Mouse (Mus musculus) MEL (cell line): ENCODE results near the gene Eif2d.

Source experiments
- CTCF ChIP-seq, 3 experiments: IDR thresholded peaks in 2 of 3; conservative IDR thresholded peaks in 1 of 3; 2 replicates each; pipeline ENCODE4 v1.5.1; 2011 to 2012; ENCODE audit warnings: low read length in 3 of 3, low read depth in 2 of 3, mild to moderate bottlenecking in 2 of 3, improper control_type of control experiment in 1 of 3, inconsistent platforms in 1 of 3, mixed read lengths in 1 of 3, moderate library complexity in 1 of 3; ENCODE audit not compliant: control insufficient read depth in 1 of 3, insufficient read depth in 1 of 3, poor library complexity in 1 of 3, severe bottlenecking in 1 of 3
- HCFC1 ChIP-seq: IDR thresholded peaks from 2 replicates; pipeline ENCODE4 v1.6.1; 2012; ENCODE audit warnings: low read depth, mild to moderate bottlenecking, inconsistent platforms, low read length, improper control_type of control experiment, moderate library complexity
- MXI1 ChIP-seq: IDR thresholded peaks from 2 replicates; pipeline ENCODE4 v1.6.1; 2011; ENCODE audit warnings: mild to moderate bottlenecking, low read depth, low read length, improper control_type of control experiment
- POLR2A ChIP-seq, 2 experiments: IDR thresholded peaks; 2 replicates each; pipeline ENCODE4 v1.6.1; 2011 to 2012; ENCODE audit warnings: low read length in 2 of 2, mild to moderate bottlenecking in 2 of 2, control low read depth in 1 of 2, improper control_type of control experiment in 1 of 2, low read depth in 1 of 2, moderate library complexity in 1 of 2; ENCODE audit not compliant: control insufficient read depth in 1 of 2, insufficient read depth in 1 of 2, poor library complexity in 1 of 2
- TBP ChIP-seq: IDR thresholded peaks from 2 replicates; pipeline ENCODE4 v1.8.0; 2011; ENCODE audit warnings: low read depth, low read length, improper control_type of control experiment
- ZMIZ1 ChIP-seq: IDR thresholded peaks from 2 replicates; pipeline ENCODE4 v1.6.1; 2012; ENCODE audit warnings: low read depth, mild to moderate bottlenecking, inconsistent platforms, low read length, improper control_type of control experiment, moderate library complexity

DNA sequence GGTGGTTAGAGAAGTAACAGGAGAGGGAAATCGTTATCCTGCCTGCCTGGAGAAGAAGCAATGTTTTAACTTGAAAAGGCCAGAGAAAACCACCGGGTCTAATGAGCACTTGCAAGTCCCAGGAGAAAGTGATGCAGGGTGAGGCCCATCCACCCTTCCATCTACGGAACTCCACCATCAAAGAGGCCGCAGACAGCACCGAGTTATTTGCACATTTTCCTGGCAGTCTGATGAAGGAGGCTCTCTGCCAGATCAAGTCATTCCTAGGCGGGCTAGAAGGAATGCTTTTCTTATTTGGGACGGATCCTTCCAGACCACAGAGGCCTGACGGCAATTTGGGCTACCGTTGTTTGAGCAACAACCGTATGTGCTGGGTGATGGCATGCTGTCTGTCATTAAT, 47.6 kb downstream of the Eif2d start:
- no peak for TF ChIP-seq CTCF (IDR thresholded peaks at IDR 0.05 in 2 of 3, conservative IDR thresholded peaks at IDR 0.05 in 1 of 3; ENCODE audit: control insufficient read depth in 1 of 3, insufficient read depth in 1 of 3, low read depth in 2 of 3, low read length in 3 of 3, poor library complexity in 1 of 3, severe bottlenecking in 1 of 3)
- no peak for TF ChIP-seq TBP
- no peak for TF ChIP-seq ZMIZ1
- no peak for TF ChIP-seq MXI1
- TF ChIP-seq POLR2A (IDR thresholded peaks at IDR 0.05; ENCODE audit: control insufficient read depth in 1 of 2, insufficient read depth in 1 of 2, low read depth in 1 of 2, low read length in 2 of 2, poor library complexity in 1 of 2) = no peak
- TF ChIP-seq HCFC1 = no peak
